Mouse (Mus musculus) lung, adult 2 months (tissue): ENCODE measurements around the gene Cfap221.

Source experiments
- CTCF ChIP-seq: fragments of 200-500 bp; IDR thresholded peaks from 2 replicates; pipeline ENCODE4 v1.5.1; 2011; ENCODE audit warnings: mild to moderate bottlenecking, low read length, control low read depth; ENCODE audit not compliant: insufficient read depth
- POLR2A ChIP-seq: fragments of 200-500 bp; IDR thresholded peaks from 2 replicates; pipeline ENCODE4 v1.6.1; 2011; ENCODE audit warnings: low read depth, mild to moderate bottlenecking, control low read depth, low read length, borderline replicate concordance; ENCODE audit errors: extremely low read depth

GRCm38 (mm10) chr1:119953456-119953855 lies 43.6 kb downstream of the Cfap221 start:
- TF ChIP-seq CTCF: no peak
- no peak for TF ChIP-seq POLR2A
